Mouse (Mus musculus) erythroblast, embryonic 14.5 days (primary cell): ENCODE measurements around the gene Aplp1.

Experiments used
- GATA1 ChIP-seq: IDR thresholded peaks from 2 replicates; pipeline ENCODE4 v1.6.1; 2012; ENCODE audit warnings: low read length, inconsistent platforms, mixed read lengths
- TAL1 ChIP-seq: IDR thresholded peaks from 3 replicates; pipeline ENCODE4 v1.6.1; 2012; ENCODE audit warnings: low read length, inconsistent platforms, mixed read lengths

- TF ChIP-seq GATA1 = no peak
- TF ChIP-seq TAL1 = no peak
Observed at GRCm38 (mm10) chr7:30456487-30456886, 11.2 kb upstream of the Aplp1 start.
